Mouse (Mus musculus): Measurements from ENCODE around the gene Cmip.

GRCm38 (mm10) chr8:117265079-117265478 lies 8.2 kb downstream of the Cmip start:
- TF ChIP-seq CTCF (IDR thresholded peaks at IDR 0.05; ENCODE audit: control insufficient read depth, insufficient read depth, insufficient read length) (no peak), MAX (IDR thresholded peaks at IDR 0.05) (no peak), CEBPB (IDR thresholded peaks at IDR 0.05; ENCODE audit: low read depth) (no peak), MYOD1 (IDR thresholded peaks at IDR 0.05; ENCODE audit: control insufficient read depth, insufficient read length, low read depth) (no peak)

All from C2C12 (cell line).